Mouse (Mus musculus): ENCODE measurements around the gene Cd38. TPM values are rescaled to one million over a fixed set of nuclear protein-coding genes. Genes with fewer than 3 reads are reported as not detected.

Cd38 gene
- polyA plus RNA-seq (2021; fragmentation: Nextera tagmentation) = 12.3 and 14.6 TPM in 2 replicates
- long read RNA-seq, experiment 1, transcript Cd38-201 (8 exons, 3,270 nt) = major isoform, 14 of 19 reads
- long read RNA-seq, experiment 1, partial matches to known transcripts = 0 of 19 reads
- long read RNA-seq, experiment 1, other reads (novel, unspliced or antisense) = 5 of 19 reads
- long read RNA-seq, experiment 2, transcript Cd38-201 (8 exons, 3,270 nt) = major isoform, 68 of 71 reads
- long read RNA-seq, experiment 2, partial matches to known transcripts = 1 of 71 reads
- long read RNA-seq, experiment 2, other reads (novel, unspliced or antisense) = 2 of 71 reads

DNA sequence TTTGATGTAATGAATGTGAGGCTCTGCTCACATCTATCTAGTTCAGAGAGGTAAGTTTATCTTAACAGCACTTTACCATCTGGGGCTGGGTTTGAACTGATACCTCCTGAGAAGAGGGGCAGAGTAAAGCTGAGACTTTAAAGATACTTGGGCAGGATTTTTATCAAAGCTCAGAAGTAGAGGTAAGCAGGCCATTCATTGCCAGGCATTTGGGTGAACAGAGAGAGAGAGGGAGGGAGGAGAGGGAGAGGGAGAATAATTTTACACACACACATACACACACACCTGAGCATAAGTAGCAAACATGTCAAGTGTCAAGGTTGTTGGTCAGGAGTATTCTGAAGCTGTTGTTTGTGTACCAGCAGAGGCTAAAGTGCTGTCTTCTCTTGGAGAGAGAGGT, at the start of gene Cd38:
Cd38 (plus strand) TSS at position 301 of the 400 bp plus-strand sequence.

DNA sequence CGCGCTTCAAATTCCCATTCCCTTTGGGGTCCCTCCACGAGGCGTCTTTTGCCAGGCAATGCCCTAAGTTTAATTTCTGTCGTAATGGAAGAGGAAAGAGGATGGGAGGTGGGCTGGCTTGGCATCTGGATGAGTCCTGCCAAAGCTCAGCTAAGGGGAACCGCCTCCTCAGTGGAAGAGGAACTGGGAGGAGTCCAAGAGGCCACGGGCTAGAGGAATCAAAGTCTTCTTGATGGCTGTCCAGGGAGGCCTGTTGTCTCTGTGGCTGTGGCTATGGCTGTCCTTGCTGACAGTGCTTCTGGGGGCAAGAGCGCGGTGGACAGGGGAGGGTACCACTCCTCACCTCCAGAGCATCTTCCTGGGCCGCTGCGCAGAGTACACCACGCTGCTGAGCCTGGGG, 49.7 kb upstream of the Cd38 start, which contains the start of gene Bst1:
Bst1 (plus strand) TSS at position 191 of the 400 bp plus-strand sequence.

DNA sequence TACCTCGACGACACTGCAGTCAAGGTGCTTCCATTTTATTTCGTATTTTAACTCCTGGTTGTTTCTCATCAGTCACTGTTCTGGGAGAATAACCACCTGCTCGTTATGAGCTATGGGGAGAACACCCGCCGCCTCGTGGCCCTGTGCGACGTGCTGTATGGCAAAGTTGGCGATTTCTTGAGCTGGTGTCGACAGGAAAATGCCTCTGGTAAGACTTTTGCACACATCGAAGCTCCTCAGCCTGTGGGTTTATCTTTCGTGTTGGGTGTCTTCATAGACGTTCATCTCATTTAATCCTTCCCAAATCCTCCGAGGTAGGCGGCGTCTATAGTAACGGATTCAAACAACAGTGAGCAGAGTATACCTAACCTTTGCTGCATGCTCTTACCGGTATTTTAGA, 46.8 kb upstream of the Cd38 start, which contains the start of gene Fbxl5:
Fbxl5 (minus strand) TSS at position 101 of the 400 bp plus-strand sequence.

GRCm38 (mm10) chr5:43912844-43913243, 44.5 kb downstream of the Cd38 start, which contains the start of gene Gm7879:
Gene Gm7879 (plus strand): TSS chr5:43913144.

Other genes starting within 250 kb of the Cd38 start
- gene Cc2d2a, start 206.2 kb upstream of the Cd38 start, polyA plus RNA-seq (2021; fragmentation: Nextera tagmentation) = 4.1 TPM in 2 replicates
- gene Bst1, start 49.7 kb upstream of the Cd38 start, polyA plus RNA-seq (2021; fragmentation: Nextera tagmentation) = not detected in 2 replicates
- 61.1 and 64.1 TPM in 2 replicates for gene Fbxl5, start 46.9 kb upstream of the Cd38 start, polyA plus RNA-seq (2021; fragmentation: Nextera tagmentation)
- gene Gm7879, start 44.6 kb downstream of the Cd38 start, polyA plus RNA-seq (2021; fragmentation: Nextera tagmentation) = 0.69 and 0.94 TPM in 2 replicates
- 1.1 and 2.1 TPM in 2 replicates for gene Fgfbp1, start 113.2 kb downstream of the Cd38 start, polyA plus RNA-seq (2021; fragmentation: Nextera tagmentation)
- 5.1 and 7.1 TPM in 2 replicates for gene Prom1, start 233.5 kb downstream of the Cd38 start, polyA plus RNA-seq (2021; fragmentation: Nextera tagmentation)

All from layer of hippocampus, adult 6 months (tissue).